Mouse (Mus musculus): Measurements from ENCODE around the gene Bco2. TPM values are rescaled to one million over a fixed set of nuclear protein-coding genes. Genes with fewer than 3 reads are reported as not detected.

Bco2 gene
- total and polyA plus RNA-seq, 3 experiments: 0.07 TPM; not detected in 2

DNA sequence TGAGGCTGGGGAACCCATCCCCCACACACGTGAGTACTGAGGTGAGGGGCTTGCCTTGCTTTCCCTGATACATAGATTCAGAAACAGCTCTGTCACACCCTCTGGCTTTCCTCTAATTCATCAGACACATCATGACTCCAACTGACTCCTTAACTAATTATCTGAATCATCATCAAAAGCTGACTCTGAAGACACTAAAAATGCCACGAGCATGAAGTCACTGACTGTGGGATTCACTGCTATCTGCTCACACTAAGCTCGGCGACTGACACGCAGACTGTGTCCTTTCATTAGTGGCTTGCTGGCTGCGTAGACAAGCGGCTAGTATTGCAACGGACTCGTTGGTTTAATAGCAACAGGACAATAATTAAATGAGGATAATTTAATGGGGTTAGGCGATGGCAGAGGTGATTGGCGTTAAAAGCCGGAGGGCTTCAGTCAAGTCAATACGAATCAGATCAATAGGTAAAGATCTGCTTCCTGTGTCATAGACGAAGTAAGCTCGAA, 54.5 kb downstream of the Bco2 start:
- peaks cover 0 to 5% of the 10 kb centered on the region in 2 experiments; a peak in 2 of 4 replicates for H3K36me3 ChIP-seq (ENCODE audit: control insufficient read depth in 1 of 2, insufficient read depth in 2 of 2, low read length in 2 of 2)
- no peak for DNase-seq (ENCODE audit: low read depth, low spot score)
- peak overlapping the region; percentile 59 to 72 for H3K4me3 ChIP-seq (ENCODE audit: control insufficient read depth in 1 of 2, insufficient read depth in 1 of 2, low read depth in 2 of 2, low read length in 2 of 2)
- peaks cover 2 to 28% of the 10 kb centered on the region in 2 experiments; a peak in 3 of 4 replicates for H3K4me1 ChIP-seq (ENCODE audit: control insufficient read depth in 1 of 2, insufficient read depth in 2 of 2, low read length in 2 of 2)
- no peaks in the 10 kb centered on the region for H3K79me2 ChIP-seq (ENCODE audit: control insufficient read depth, insufficient read depth, low read length, poor library complexity)
- TF ChIP-seq USF1 (IDR thresholded peaks at IDR 0.05; ENCODE audit: low read depth, low read length) (no peak), POLR2A (IDR thresholded peaks at IDR 0.05; ENCODE audit: control insufficient read depth in 1 of 2, insufficient read depth in 1 of 2, low read depth in 1 of 2, low read length in 2 of 2, poor library complexity in 1 of 2) (no peak), CTCF (IDR thresholded peaks at IDR 0.05 in 2 of 3, conservative IDR thresholded peaks at IDR 0.05 in 1 of 3; ENCODE audit: control insufficient read depth in 1 of 3, insufficient read depth in 1 of 3, low read depth in 2 of 3, low read length in 3 of 3, poor library complexity in 1 of 3, severe bottlenecking in 1 of 3) (no peak), POLR2AphosphoS5 (IDR thresholded peaks at IDR 0.05; ENCODE audit: borderline replicate concordance, low read depth, low read length) (no peak), GATA1 (IDR thresholded peaks at IDR 0.05; ENCODE audit: low read depth, low read length) (no peak), RCOR1 (IDR thresholded peaks at IDR 0.05; ENCODE audit: low read depth, low read length) (no peak), ELF1 (IDR thresholded peaks at IDR 0.05; ENCODE audit: low read depth, low read length) (no peak), UBTF (IDR thresholded peaks at IDR 0.05; ENCODE audit: borderline replicate concordance, insufficient read depth, low read depth, low read length) (no peak), ETS1 (IDR thresholded peaks at IDR 0.05; ENCODE audit: low read depth, low read length) (no peak), TBP (IDR thresholded peaks at IDR 0.05; ENCODE audit: low read depth, low read length) (no peak), ZNF384 (IDR thresholded peaks at IDR 0.05; ENCODE audit: low read depth, low read length) (no peak), BHLHE40 (IDR thresholded peaks at IDR 0.05; ENCODE audit: borderline replicate concordance, low read depth, low read length) (no peak), RAD21 (IDR thresholded peaks at IDR 0.05; ENCODE audit: low read depth, low read length) (no peak), SIN3A (IDR thresholded peaks at IDR 0.05; ENCODE audit: low read length) (no peak), KAT2A (conservative IDR thresholded peaks at IDR 0.05; ENCODE audit: low read depth, low read length) (no peak)
- no peak overlapping the region for H3K27ac ChIP-seq (ENCODE audit: control insufficient read depth, low read depth, low read length)
- H3K27me3 ChIP-seq (ENCODE audit: control insufficient read depth in 1 of 2, insufficient read depth in 2 of 2, low read length in 2 of 2): no peaks in the 10 kb centered on the region
- H3K9ac ChIP-seq (ENCODE audit: control insufficient read depth, low read depth, low read length, poor library complexity, severe bottlenecking): peak overlapping the region; percentile 55
- no peaks in the 10 kb centered on the region for H3K9me3 ChIP-seq (replicated peaks; ENCODE audit: insufficient read depth, low read length)

DNA sequence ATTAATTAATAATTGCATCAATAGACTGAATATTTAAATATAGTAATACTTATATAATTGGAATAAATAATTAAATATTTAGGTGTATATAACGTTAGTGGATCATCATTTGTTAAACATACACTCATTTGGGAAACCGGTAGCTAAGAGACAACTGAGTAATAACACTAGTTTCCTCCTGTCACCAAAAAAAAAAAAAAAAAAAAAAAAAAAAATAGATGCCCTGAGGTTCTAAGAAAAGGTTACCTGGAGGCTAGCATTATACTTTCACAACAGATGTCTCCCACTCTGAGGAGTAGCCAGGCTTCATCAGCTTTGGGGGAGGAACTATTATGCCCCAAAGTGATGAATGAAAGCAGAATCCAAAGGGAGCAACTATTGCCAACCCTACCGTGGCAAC, 55.2 kb downstream of the Bco2 start:
- no peak for DNase-seq (ENCODE audit: low read depth, low spot score)
- Histone ChIP-seq H3K4me1 (ENCODE audit: control insufficient read depth in 1 of 2, insufficient read depth in 2 of 2, low read length in 2 of 2) (peaks cover 2 to 31% of the 10 kb centered on the region in 2 experiments; a peak in 3 of 4 replicates), H3K4me3 (ENCODE audit: control insufficient read depth in 1 of 2, insufficient read depth in 1 of 2, low read depth in 2 of 2, low read length in 2 of 2) (no peak overlapping the region), H3K27ac (ENCODE audit: control insufficient read depth, low read depth, low read length) (no peak overlapping the region), H3K79me2 (ENCODE audit: control insufficient read depth, insufficient read depth, low read length, poor library complexity) (no peaks in the 10 kb centered on the region), H3K36me3 (ENCODE audit: control insufficient read depth in 1 of 2, insufficient read depth in 2 of 2, low read length in 2 of 2) (peaks cover 0 to 8% of the 10 kb centered on the region in 2 experiments; a peak in 2 of 4 replicates), H3K9me3 (replicated peaks; ENCODE audit: insufficient read depth, low read length) (no peaks in the 10 kb centered on the region), H3K9ac (ENCODE audit: control insufficient read depth, low read depth, low read length, poor library complexity, severe bottlenecking) (no peak overlapping the region), H3K27me3 (ENCODE audit: control insufficient read depth in 1 of 2, insufficient read depth in 2 of 2, low read length in 2 of 2) (no peaks in the 10 kb centered on the region)
- TF ChIP-seq RCOR1 (IDR thresholded peaks at IDR 0.05; ENCODE audit: low read depth, low read length) (no peak), NRF1 (IDR thresholded peaks at IDR 0.05; ENCODE audit: insufficient read depth, low read depth, low read length, poor library complexity, severe bottlenecking) (no peak), ZNF384 (IDR thresholded peaks at IDR 0.05; ENCODE audit: low read depth, low read length) (peak; percentile 43), GABPA (IDR thresholded peaks at IDR 0.05; ENCODE audit: low read depth, low read length) (no peak), EP300 (IDR thresholded peaks at IDR 0.05; ENCODE audit: low read depth in 1 of 2, low read length in 2 of 2) (no peak), MAFK (IDR thresholded peaks at IDR 0.05; ENCODE audit: borderline replicate concordance, low read depth, low read length) (no peak)

Measured in MEL (cell line).